Mouse (Mus musculus) CH12.LX (cell line): ENCODE measurements at regions not wholly inside any gene's neighbourhood (a gene's known extent, or its start where the extent isn't known, plus 50 kb on each side); places are given as distances from the start of the nearest gene placed in this dataset.

ENCODE experiments used
- DNase-seq: peaks from one replicate; pipeline ENCODE4 v3.0.0-alpha.2; 2013; ENCODE audit errors: extremely low read depth
- H3K27ac ChIP-seq: 2 replicates; pipeline ENCODE4 v1.5.1; 2012; ENCODE audit warnings: low read depth, mild to moderate bottlenecking, control low read depth, moderate library complexity; ENCODE audit not compliant: insufficient read depth
- H3K27me3 ChIP-seq: replicated peaks from 2 replicates; pipeline ENCODE3; 2012; ENCODE audit warnings: inconsistent platforms
- H3K36me3 ChIP-seq, 2 experiments: replicated peaks in 1 of 2; 2 replicates each; pipeline versions ENCODE3 to v1.6.1; 2012; ENCODE audit warnings: inconsistent platforms in 1 of 2, low read length in 1 of 2, mild to moderate bottlenecking in 1 of 2, mixed read lengths in 1 of 2, moderate library complexity in 1 of 2; ENCODE audit not compliant: control insufficient read depth in 1 of 2, insufficient read depth in 1 of 2
- H3K4me1 ChIP-seq, 2 experiments: 2 replicates each; pipeline ENCODE4 v1.6.1; 2012; ENCODE audit warnings: inconsistent platforms in 1 of 2, moderate library complexity in 1 of 2; ENCODE audit not compliant: insufficient read depth in 2 of 2, control insufficient read depth in 1 of 2
- H3K4me2 ChIP-seq: 2 replicates; pipeline ENCODE4 v1.6.1; 2012; ENCODE audit warnings: low read depth, mild to moderate bottlenecking, control low read depth; ENCODE audit not compliant: poor library complexity, insufficient read depth, severe bottlenecking
- H3K4me3 ChIP-seq, 3 experiments: fragments of 150-350 bp in 1 of 3; sonication (generic) in 1 of 3; replicated peaks in 1 of 3; 2 replicates each; pipeline versions ENCODE3 to v1.5.1; 2011 to 2012; ENCODE audit warnings: low read depth in 2 of 3, low read length in 2 of 3, mild to moderate bottlenecking in 2 of 3, moderate library complexity in 2 of 3, control low read depth in 1 of 3, improper control_type of control experiment in 1 of 3, inconsistent platforms in 1 of 3, mixed read lengths in 1 of 3; ENCODE audit not compliant: poor library complexity in 1 of 3
- H3K79me2 ChIP-seq: replicated peaks from 2 replicates; pipeline ENCODE4 v1.6.1; 2012; ENCODE audit warnings: mild to moderate bottlenecking, moderate library complexity; ENCODE audit not compliant: control insufficient read depth, poor library complexity, insufficient read depth, severe bottlenecking; ENCODE audit errors: extremely low read depth
- H3K9ac ChIP-seq: 2 replicates; pipeline ENCODE4 v1.6.1; 2012; ENCODE audit warnings: low read depth, mild to moderate bottlenecking, control low read depth, moderate library complexity; ENCODE audit not compliant: insufficient read depth
- H3K9me3 ChIP-seq: replicated peaks from 2 replicates; pipeline ENCODE3; 2012; ENCODE audit warnings: low read length, inconsistent platforms, mixed read lengths
- E2F4 ChIP-seq: IDR thresholded peaks from 2 replicates; pipeline ENCODE4 v1.6.1; 2011; ENCODE audit warnings: low read depth, low read length, improper control_type of control experiment; ENCODE audit not compliant: insufficient replicate concordance
- ELF1 ChIP-seq: IDR thresholded peaks from 2 replicates; pipeline ENCODE4 v1.6.1; 2014; ENCODE audit warnings: low read depth, mild to moderate bottlenecking, inconsistent platforms, low read length, improper control_type of control experiment
- ETS1 ChIP-seq: conservative IDR thresholded peaks from 2 replicates; pipeline ENCODE4 v1.6.1; 2012; ENCODE audit warnings: low read depth, mild to moderate bottlenecking, inconsistent platforms, low read length, improper control_type of control experiment, moderate library complexity
- GABPA ChIP-seq: IDR thresholded peaks from 2 replicates; pipeline ENCODE4 v1.6.1; 2012; ENCODE audit warnings: low read depth, low read length, improper control_type of control experiment, inconsistent platforms; ENCODE audit not compliant: insufficient replicate concordance
- HCFC1 ChIP-seq: IDR thresholded peaks from 2 replicates; pipeline ENCODE4 v1.6.1; 2012; ENCODE audit warnings: low read depth, mild to moderate bottlenecking, inconsistent platforms, low read length, improper control_type of control experiment
- MAFK ChIP-seq: IDR thresholded peaks from 2 replicates; pipeline ENCODE4 v1.6.1; 2011; ENCODE audit warnings: low read length, improper control_type of control experiment; ENCODE audit not compliant: insufficient replicate concordance
- MAZ ChIP-seq: IDR thresholded peaks from 2 replicates; pipeline ENCODE4 v1.6.1; 2012; ENCODE audit warnings: low read depth, mild to moderate bottlenecking, inconsistent platforms, low read length, improper control_type of control experiment, moderate library complexity
- MXI1 ChIP-seq: IDR thresholded peaks from 2 replicates; pipeline ENCODE4 v1.6.1; 2011; ENCODE audit warnings: mild to moderate bottlenecking, low read depth, low read length, improper control_type of control experiment
- POLR2A ChIP-seq: IDR thresholded peaks from 2 replicates; pipeline ENCODE4 v1.6.1; 2011; ENCODE audit warnings: low read depth, mild to moderate bottlenecking, improper control_type of control experiment, low read length
- POLR2AphosphoS2 ChIP-seq: IDR thresholded peaks from 2 replicates; pipeline ENCODE4 v1.6.1; 2011; ENCODE audit warnings: low read depth, low read length, improper control_type of control experiment
- RCOR1 ChIP-seq: conservative IDR thresholded peaks from 2 replicates; pipeline ENCODE4 v1.6.1; 2012; ENCODE audit warnings: low read depth, mild to moderate bottlenecking, inconsistent platforms, low read length, improper control_type of control experiment
- TCF12 ChIP-seq: IDR thresholded peaks from 2 replicates; pipeline ENCODE4 v1.6.1; 2014; ENCODE audit warnings: low read depth, mild to moderate bottlenecking, inconsistent platforms, low read length, improper control_type of control experiment
- UBTF ChIP-seq: IDR thresholded peaks from 2 replicates; pipeline ENCODE4 v1.6.1; 2012; ENCODE audit warnings: low read depth, mild to moderate bottlenecking, inconsistent platforms, low read length, improper control_type of control experiment, moderate library complexity
- ZC3H11A ChIP-seq: IDR thresholded peaks from 2 replicates; pipeline ENCODE4 v1.6.1; 2012; ENCODE audit warnings: low read depth, mild to moderate bottlenecking, inconsistent platforms, low read length, improper control_type of control experiment
- ZMIZ1 ChIP-seq: IDR thresholded peaks from 2 replicates; pipeline ENCODE4 v1.6.1; 2012; ENCODE audit warnings: low read depth, mild to moderate bottlenecking, inconsistent platforms, low read length, improper control_type of control experiment
- dilution Hi-C: fragments of 300-500 bp; cut with MboI; formaldehyde crosslinking; loops from 2 replicates; pipeline ENCODE4 v1.14.3; 2020; ENCODE audit warnings: low sequenced_read_pairs; ENCODE audit not compliant: extremely low pct_unique_long_range_greater_than_20kb, extremely low pct_ligation_motif_present
- in situ Hi-C: fragments of 300-500 bp; cut with MboI; formaldehyde crosslinking; loops from 3 replicates; pipeline ENCODE4 v1.14.3; 2019; ENCODE audit warnings: low sequenced_read_pairs, low pct_ligation_motif_present, low pct_unique_long_range_greater_than_20kb, mixed read lengths

DNA sequence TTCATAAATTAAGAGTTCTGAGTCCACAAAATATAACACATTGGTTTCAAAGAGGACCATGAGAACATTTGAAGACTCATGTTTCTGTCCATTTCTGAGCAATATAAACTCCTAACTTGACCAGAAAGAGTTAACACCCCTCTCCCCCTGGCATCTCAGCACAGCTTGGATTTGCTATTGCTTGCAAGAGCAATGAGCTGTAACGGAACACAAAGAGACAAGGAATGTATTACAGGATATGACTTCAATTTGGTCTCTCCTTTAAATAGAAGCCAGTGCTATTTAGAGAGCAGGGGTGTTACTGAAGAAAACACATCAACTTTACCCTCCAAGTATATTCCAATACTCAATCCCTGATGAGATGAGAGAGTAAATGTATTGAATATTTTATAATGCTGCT is 65.5 kb upstream of the Ripply2 start:
- dilution Hi-C loops (no loop called here), in situ Hi-C loops (no loop called here)
- Histone ChIP-seq H3K27ac (no peak overlapping the region), H3K9ac (no peak overlapping the region), H3K4me2 (no peak overlapping the region), H3K27me3 (no peaks in the 10 kb centered on the region), H3K4me1 (peaks cover 3 to 6% of the 10 kb centered on the region in 2 experiments; a peak in 2 of 4 replicates), H3K79me2 (no peaks in the 10 kb centered on the region), H3K9me3 (no peaks in the 10 kb centered on the region), H3K4me3 (no peak overlapping the region), H3K36me3 (no peaks in the 10 kb centered on the region)
- no peak for DNase-seq
- no peak for TF ChIP-seq RCOR1
- TF ChIP-seq MXI1, result no peak
- no peak for TF ChIP-seq GABPA
- TF ChIP-seq ZC3H11A, result no peak
- TF ChIP-seq ETS1, result no peak
- TF ChIP-seq HCFC1, result no peak
- TF ChIP-seq ELF1, result no peak
- no peak for TF ChIP-seq POLR2A
- TF ChIP-seq MAZ, result no peak
- no peak for TF ChIP-seq UBTF
- no peak for TF ChIP-seq E2F4
- no peak for TF ChIP-seq ZMIZ1
- TF ChIP-seq MAFK, result no peak
- TF ChIP-seq POLR2AphosphoS2, result no peak
- no peak for TF ChIP-seq TCF12

DNA sequence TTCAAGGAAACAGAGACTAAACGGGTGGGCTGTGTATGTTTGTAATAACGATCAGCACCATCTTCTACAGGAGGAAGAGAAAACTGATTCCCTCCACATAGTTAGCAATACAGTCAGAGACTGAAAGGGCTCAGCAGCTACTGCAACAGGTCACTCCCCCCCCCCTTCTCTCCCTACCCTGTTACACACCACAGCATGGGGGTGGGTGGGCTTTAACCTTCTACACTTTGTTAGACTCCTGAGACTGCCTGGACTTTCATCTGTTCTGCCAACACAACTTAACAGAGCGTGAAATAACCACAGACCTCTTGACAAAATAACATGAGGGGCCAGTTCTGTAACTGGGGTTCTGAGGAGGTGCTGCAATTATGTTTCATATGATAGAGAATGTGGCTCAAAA is 50.7 kb upstream of the Snap91 start:
- H3K27me3 ChIP-seq, result no peaks in the 10 kb centered on the region
- peaks cover 0 to 11% of the 10 kb centered on the region in 2 experiments; a peak in 2 of 4 replicates for H3K4me1 ChIP-seq
- no peak overlapping the region for H3K9ac ChIP-seq
- no peak overlapping the region for H3K4me2 ChIP-seq
- H3K4me3 ChIP-seq, result no peak overlapping the region
- no peaks in the 10 kb centered on the region for H3K9me3 ChIP-seq
- no peak for TF ChIP-seq GABPA
- H3K79me2 ChIP-seq, result no peaks in the 10 kb centered on the region
- no peaks in the 10 kb centered on the region for H3K36me3 ChIP-seq
- in situ Hi-C loops, result no loop called here
- DNase-seq, result peak; percentile 3
- dilution Hi-C loops, result no loop called here
- H3K27ac ChIP-seq, result no peak overlapping the region
